Mouse (Mus musculus): ENCODE measurements at regions not wholly inside any gene's neighbourhood (a gene's known extent, or its start where the extent isn't known, plus 50 kb on each side); places are given as distances from the start of the nearest gene placed in this dataset.
A peak's percentile ranks its signal among the peaks of the same experiment; 100 is the strongest.

DNA sequence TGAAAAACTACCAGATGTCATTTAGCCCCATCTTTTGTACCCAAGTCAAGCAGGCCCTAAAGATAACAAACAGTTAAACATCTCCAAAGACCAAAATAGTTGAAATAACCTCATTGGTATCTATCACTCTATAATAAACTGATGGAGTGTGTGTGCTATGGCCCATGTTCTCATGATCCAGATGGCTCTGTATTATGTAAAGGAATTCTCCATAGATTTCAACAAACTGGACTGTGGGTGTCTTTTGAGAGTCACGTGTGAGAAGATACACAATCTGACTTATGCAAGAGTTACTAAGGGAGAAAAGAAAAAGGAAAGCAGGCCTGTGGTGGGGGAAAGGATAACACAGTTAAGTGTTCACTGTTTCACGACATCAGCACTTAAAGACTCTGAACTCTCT is 164.8 kb upstream of the Paip1 start:
- WGBS = 41% methylated on average over 2 of the region's 2 CpGs
- Histone ChIP-seq H3K9me3 (ENCODE audit: control insufficient read depth, low read length) (no peaks in the 10 kb centered on the region), H3K4me3 (ENCODE audit: low read depth, low read length) (no peak overlapping the region), H3K27me3 (replicated peaks; ENCODE audit: control insufficient read depth, insufficient read depth, low read length) (no peaks in the 10 kb centered on the region), H3K36me3 (ENCODE audit: control insufficient read depth, insufficient read depth, low read length) (no peaks in the 10 kb centered on the region), H3K4me1 (replicated peaks; ENCODE audit: control insufficient read depth, insufficient read depth, low read length) (peaks cover 6% of the 10 kb centered on the region; the same call in 1 of the 2 replicates), H3K27ac (ENCODE audit: low read depth) (no peak overlapping the region), H3K9ac (ENCODE audit: low read length) (no peak overlapping the region), H3K4me2 (ENCODE audit: low read length) (no peak overlapping the region)
- ATAC-seq (replicated peaks; ENCODE audit: low FRiP score, low TSS enrichment, low read depth) (no peak), DNase-seq (ENCODE audit: low spot score) (no peak)

DNA sequence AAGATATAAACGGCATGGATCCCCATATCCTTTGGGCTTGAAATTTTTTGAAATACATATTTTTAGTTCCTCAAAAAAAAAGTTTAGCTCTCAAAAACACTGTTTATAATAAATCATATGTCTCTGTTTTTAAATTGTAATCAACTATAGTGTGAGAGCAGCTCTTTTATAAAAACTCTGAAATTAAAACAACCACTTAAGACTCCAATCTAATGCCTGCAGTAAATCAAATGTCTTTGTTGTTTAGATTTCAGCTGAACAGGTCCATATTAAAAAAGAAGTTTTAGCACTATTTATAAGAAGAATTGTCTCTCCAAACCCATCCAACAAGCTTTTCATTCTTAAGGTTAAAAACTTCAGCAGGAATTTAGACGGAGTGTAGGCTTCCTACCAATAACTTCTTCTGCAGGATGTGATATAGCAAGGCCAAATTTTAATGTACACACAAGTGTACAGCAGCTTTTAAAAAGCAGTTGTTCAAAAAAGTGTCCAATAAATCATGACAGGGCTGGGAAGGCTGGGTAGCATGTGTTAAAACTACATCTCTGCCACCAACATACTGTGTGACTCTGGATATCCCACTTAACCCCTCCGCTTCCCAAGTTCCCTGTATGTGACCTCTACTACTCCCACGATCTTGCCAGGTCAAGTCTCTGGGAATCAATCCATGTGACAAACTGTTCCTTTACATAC is 160.6 kb upstream of the Paip1 start:
- Histone ChIP-seq H3K9ac (ENCODE audit: low read length) (no peak overlapping the region), H3K4me1 (replicated peaks; ENCODE audit: control insufficient read depth, insufficient read depth, low read length) (peaks cover 6% of the 10 kb centered on the region; the same call in 1 of the 2 replicates), H3K27me3 (replicated peaks; ENCODE audit: control insufficient read depth, insufficient read depth, low read length) (no peaks in the 10 kb centered on the region), H3K27ac (ENCODE audit: low read depth) (peak overlapping the region; percentile 47; the same call in 1 of the 2 replicates), H3K36me3 (ENCODE audit: control insufficient read depth, insufficient read depth, low read length) (no peaks in the 10 kb centered on the region), H3K4me2 (ENCODE audit: low read length) (peak overlapping the region; percentile 22; the same call in 1 of the 2 replicates), H3K9me3 (ENCODE audit: control insufficient read depth, low read length) (no peaks in the 10 kb centered on the region), H3K4me3 (ENCODE audit: low read depth, low read length) (no peak overlapping the region)
- 38% methylated on average over 4 of the region's 4 CpGs for WGBS
- no peak for DNase-seq (ENCODE audit: low spot score)
- ATAC-seq (replicated peaks; ENCODE audit: low FRiP score, low TSS enrichment, low read depth) = peak; percentile 76

DNA sequence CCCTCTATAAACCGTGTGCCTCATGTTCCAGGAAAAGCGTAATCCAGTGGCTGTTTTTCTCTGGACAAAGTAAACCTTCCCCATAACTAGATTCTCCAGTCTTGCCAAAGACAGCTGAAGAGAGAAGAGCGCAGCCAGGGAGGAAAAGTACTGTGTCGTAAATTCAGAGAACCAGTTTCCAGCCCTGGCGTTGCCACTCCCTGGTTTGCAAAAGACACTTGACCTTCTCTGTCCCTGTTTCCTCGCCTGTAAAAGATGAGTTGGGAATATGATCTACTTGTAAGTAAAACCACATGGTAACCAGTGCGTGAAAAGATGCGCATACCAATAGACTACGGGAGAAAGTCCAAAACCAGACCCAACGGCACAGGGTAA is 160.1 kb upstream of the Paip1 start:
- Histone ChIP-seq H3K27ac (ENCODE audit: low read depth) (peak overlapping the region; percentile 47; the same call in 1 of the 2 replicates), H3K4me2 (ENCODE audit: low read length) (peak overlapping the region; percentile 22), H3K4me3 (ENCODE audit: low read depth, low read length) (no peak overlapping the region), H3K27me3 (replicated peaks; ENCODE audit: control insufficient read depth, insufficient read depth, low read length) (no peaks in the 10 kb centered on the region), H3K36me3 (ENCODE audit: control insufficient read depth, insufficient read depth, low read length) (no peaks in the 10 kb centered on the region), H3K4me1 (replicated peaks; ENCODE audit: control insufficient read depth, insufficient read depth, low read length) (peaks cover 6% of the 10 kb centered on the region; the same call in 1 of the 2 replicates), H3K9ac (ENCODE audit: low read length) (no peak overlapping the region), H3K9me3 (ENCODE audit: control insufficient read depth, low read length) (no peaks in the 10 kb centered on the region)
- ATAC-seq (replicated peaks; ENCODE audit: low FRiP score, low TSS enrichment, low read depth) (no peak), DNase-seq (ENCODE audit: low spot score) (no peak)
- WGBS = 44% methylated on average over 10 of the region's 10 CpGs

DNA sequence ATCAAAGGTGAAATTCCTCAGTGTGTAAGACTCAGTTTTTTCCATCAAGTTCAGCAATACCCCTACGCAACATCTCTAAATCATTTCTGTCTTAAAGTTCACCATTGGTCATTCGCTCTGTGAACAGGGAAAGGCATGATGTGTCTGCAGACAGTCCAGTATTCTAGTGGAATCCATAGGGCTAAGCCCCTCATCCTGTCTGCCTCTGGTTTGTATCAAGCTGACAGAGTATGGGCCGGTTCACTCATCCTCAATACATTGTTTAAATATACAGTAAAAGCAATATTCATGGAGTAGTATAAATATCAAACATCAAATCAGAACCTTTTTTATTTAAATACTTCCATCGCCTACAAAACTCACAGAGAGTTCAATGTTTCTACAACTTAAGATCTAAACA is 152.9 kb upstream of the Paip1 start:
- no peak overlapping the region for H3K27ac ChIP-seq (ENCODE audit: low read depth)
- ATAC-seq (replicated peaks; ENCODE audit: low FRiP score, low TSS enrichment, low read depth) = 0 out of 2 replicates have a peak, but pooled peaks have one; percentile 58
- H3K27me3 ChIP-seq (replicated peaks; ENCODE audit: control insufficient read depth, insufficient read depth, low read length) = no peaks in the 10 kb centered on the region
- H3K4me1 ChIP-seq (replicated peaks; ENCODE audit: control insufficient read depth, insufficient read depth, low read length) = peaks cover 3% of the 10 kb centered on the region; the same call in 1 of the 2 replicates
- no peaks in the 10 kb centered on the region for H3K9me3 ChIP-seq (ENCODE audit: control insufficient read depth, low read length)
- no peak overlapping the region for H3K9ac ChIP-seq (ENCODE audit: low read length)
- H3K4me3 ChIP-seq (ENCODE audit: low read depth, low read length) = no peak overlapping the region
- H3K4me2 ChIP-seq (ENCODE audit: low read length) = no peak overlapping the region
- no peak for DNase-seq (ENCODE audit: low spot score)
- no peaks in the 10 kb centered on the region for H3K36me3 ChIP-seq (ENCODE audit: control insufficient read depth, insufficient read depth, low read length)
- 35% methylated on average over 4 of the region's 4 CpGs for WGBS

DNA sequence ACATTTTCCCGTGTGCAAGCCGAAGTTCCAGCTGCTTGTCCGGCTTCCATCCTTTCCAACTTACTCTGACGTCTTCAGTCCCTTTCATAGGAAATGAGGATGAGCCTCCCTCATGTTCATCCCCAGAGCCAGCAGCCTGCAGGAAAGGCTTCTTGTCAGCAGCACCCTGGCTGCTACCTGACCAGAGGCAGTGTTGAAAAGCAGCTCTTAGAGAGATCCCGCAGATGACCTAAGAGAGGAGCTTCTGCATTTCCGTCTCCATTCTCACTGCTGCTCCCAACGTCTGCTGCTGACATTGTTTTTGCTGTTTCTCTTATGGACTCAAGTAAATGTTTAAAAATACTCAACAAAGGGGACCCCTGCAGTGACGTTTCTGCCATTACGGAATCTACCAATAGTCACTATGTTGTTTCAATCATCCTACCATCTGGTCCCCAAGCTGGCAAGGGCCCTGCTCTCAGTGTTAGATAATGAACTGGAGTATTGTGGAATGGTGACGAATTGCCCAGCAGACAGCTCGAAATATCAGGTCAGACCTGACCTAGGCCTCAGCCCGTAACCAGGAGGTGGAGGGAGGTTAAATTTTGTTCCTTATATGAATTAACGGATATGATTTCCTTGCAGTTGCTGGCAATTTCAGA is 151.0 kb upstream of the Paip1 start:
- Histone ChIP-seq H3K9me3 (ENCODE audit: control insufficient read depth, low read length) (no peaks in the 10 kb centered on the region), H3K4me2 (ENCODE audit: low read length) (no peak overlapping the region), H3K9ac (ENCODE audit: low read length) (no peak overlapping the region), H3K36me3 (ENCODE audit: control insufficient read depth, insufficient read depth, low read length) (no peaks in the 10 kb centered on the region), H3K27me3 (replicated peaks; ENCODE audit: control insufficient read depth, insufficient read depth, low read length) (no peaks in the 10 kb centered on the region), H3K4me3 (ENCODE audit: low read depth, low read length) (no peak overlapping the region), H3K4me1 (replicated peaks; ENCODE audit: control insufficient read depth, insufficient read depth, low read length) (peaks cover 3% of the 10 kb centered on the region; the same call in 1 of the 2 replicates), H3K27ac (ENCODE audit: low read depth) (no peak overlapping the region)
- 63% methylated on average over 13 of the region's 13 CpGs for whole genome bisulfite sequencing
- no peak for ATAC-seq (replicated peaks; ENCODE audit: low FRiP score, low TSS enrichment, low read depth)
- DNase-seq (ENCODE audit: low spot score) = no peak

DNA sequence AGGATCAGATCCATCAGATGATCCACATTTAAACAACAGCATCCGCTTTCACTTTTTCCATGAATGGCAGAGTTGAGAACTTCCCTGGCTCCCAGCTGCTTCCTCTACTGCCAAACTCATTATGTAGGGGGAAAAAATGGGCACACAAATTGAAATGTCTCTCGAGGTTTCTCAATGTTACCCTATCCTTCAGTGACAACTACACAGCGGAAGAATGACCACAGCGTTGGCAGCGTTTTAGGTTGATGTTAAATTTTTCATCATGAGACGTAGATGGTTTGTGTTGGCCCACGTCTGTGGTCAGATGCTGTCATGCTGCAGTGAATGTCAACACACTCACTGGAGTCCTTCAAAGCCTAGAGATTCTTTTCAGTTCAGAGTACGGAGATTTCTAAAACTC is 149.0 kb upstream of the Paip1 start:
- DNase-seq (ENCODE audit: low spot score) (no peak), ATAC-seq (replicated peaks; ENCODE audit: low FRiP score, low TSS enrichment, low read depth) (no peak)
- Histone ChIP-seq H3K9me3 (ENCODE audit: control insufficient read depth, low read length) (no peaks in the 10 kb centered on the region), H3K9ac (ENCODE audit: low read length) (no peak overlapping the region), H3K4me3 (ENCODE audit: low read depth, low read length) (no peak overlapping the region), H3K4me1 (replicated peaks; ENCODE audit: control insufficient read depth, insufficient read depth, low read length) (peaks cover 3% of the 10 kb centered on the region; the same call in 1 of the 2 replicates), H3K27me3 (replicated peaks; ENCODE audit: control insufficient read depth, insufficient read depth, low read length) (no peaks in the 10 kb centered on the region), H3K4me2 (ENCODE audit: low read length) (no peak overlapping the region), H3K36me3 (ENCODE audit: control insufficient read depth, insufficient read depth, low read length) (no peaks in the 10 kb centered on the region), H3K27ac (ENCODE audit: low read depth) (no peak overlapping the region)
- WGBS = 92% methylated on average over 8 of the region's 8 CpGs

DNA sequence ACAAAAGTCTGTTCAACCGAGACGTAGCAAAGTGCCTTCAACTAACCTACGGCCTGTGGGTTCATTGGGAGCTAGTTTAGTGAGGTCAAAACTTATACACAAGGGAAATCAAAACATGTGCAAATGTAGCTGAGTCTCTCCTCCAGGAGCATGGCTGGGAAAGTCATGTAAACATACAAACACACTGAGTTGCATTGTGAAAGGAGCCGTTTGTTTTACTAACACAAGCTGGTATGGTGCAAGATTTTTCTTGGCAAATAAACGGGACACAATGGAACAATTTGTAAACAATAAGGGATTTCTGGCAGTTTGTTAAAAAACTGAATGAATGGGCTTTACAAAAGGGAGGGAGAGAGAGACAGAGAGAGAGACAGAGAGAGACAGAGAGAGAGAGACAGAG is 147.8 kb upstream of the Paip1 start:
- no peak for ATAC-seq (replicated peaks; ENCODE audit: low FRiP score, low TSS enrichment, low read depth)
- H3K4me1 ChIP-seq (replicated peaks; ENCODE audit: control insufficient read depth, insufficient read depth, low read length) = no peaks in the 10 kb centered on the region
- no peak for DNase-seq (ENCODE audit: low spot score)
- H3K4me2 ChIP-seq (ENCODE audit: low read length) = no peak overlapping the region
- H3K9ac ChIP-seq (ENCODE audit: low read length) = no peak overlapping the region
- H3K4me3 ChIP-seq (ENCODE audit: low read depth, low read length) = no peak overlapping the region
- no peaks in the 10 kb centered on the region for H3K27me3 ChIP-seq (replicated peaks; ENCODE audit: control insufficient read depth, insufficient read depth, low read length)
- WGBS = 72% methylated on average over 5 of the region's 5 CpGs
- H3K9me3 ChIP-seq (ENCODE audit: control insufficient read depth, low read length) = no peaks in the 10 kb centered on the region
- no peak overlapping the region for H3K27ac ChIP-seq (ENCODE audit: low read depth)
- H3K36me3 ChIP-seq (ENCODE audit: control insufficient read depth, insufficient read depth, low read length) = no peaks in the 10 kb centered on the region

DNA sequence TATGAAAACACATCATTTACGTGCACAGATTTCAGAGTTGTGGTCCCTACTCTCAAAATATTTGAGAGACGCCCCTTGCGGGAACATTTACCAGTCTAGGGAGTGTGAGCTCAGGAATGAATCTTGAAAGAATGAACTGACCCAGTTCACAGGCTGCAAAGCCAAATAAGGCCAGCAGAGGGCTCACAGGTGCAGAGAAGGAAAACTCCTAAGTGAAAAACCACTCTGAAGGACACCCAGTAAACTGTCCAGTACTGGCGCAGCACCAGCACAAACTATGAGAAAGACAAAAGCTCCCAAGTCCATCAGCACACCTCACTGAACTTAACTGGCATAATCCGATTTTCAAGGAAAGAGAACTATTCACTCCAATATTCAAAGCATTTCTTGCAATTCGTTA is 145.0 kb upstream of the Paip1 start:
- H3K27me3 ChIP-seq (replicated peaks; ENCODE audit: control insufficient read depth, insufficient read depth, low read length) = no peaks in the 10 kb centered on the region
- ATAC-seq (replicated peaks; ENCODE audit: low FRiP score, low TSS enrichment, low read depth) = 0 out of 2 replicates have a peak, but pooled peaks have one; percentile 32
- H3K36me3 ChIP-seq (ENCODE audit: control insufficient read depth, insufficient read depth, low read length) = no peaks in the 10 kb centered on the region
- peak; percentile 80 for DNase-seq (ENCODE audit: low spot score)
- no peak overlapping the region for H3K4me2 ChIP-seq (ENCODE audit: low read length)
- WGBS = 54% methylated on average over 6 of the region's 6 CpGs
- no peak overlapping the region for H3K4me3 ChIP-seq (ENCODE audit: low read depth, low read length)
- H3K9me3 ChIP-seq (ENCODE audit: control insufficient read depth, low read length) = no peaks in the 10 kb centered on the region
- H3K9ac ChIP-seq (ENCODE audit: low read length) = no peak overlapping the region
- no peak overlapping the region for H3K27ac ChIP-seq (ENCODE audit: low read depth)
- no peaks in the 10 kb centered on the region for H3K4me1 ChIP-seq (replicated peaks; ENCODE audit: control insufficient read depth, insufficient read depth, low read length)

DNA sequence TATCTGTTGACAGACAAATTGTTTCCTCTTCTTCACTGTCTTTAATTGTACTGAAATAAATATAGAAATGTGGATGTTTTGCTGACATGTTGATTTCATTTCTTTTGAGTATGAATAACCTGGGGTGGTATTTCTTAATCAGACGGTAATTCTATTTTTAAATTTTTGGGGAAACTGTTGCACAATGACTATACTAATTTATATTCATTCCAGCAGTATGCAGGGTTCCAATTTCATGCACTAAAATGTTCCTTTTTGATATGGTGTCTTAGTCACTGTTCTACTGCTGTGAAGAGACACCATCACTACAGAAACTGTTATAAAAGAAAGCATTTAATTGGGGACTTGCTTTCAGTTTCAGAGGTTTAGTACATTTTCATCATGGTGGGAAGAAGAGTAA is 119.2 kb upstream of the Paip1 start:
- H3K4me1 ChIP-seq (replicated peaks; ENCODE audit: control insufficient read depth, insufficient read depth, low read length) = no peaks in the 10 kb centered on the region
- H3K4me2 ChIP-seq (ENCODE audit: low read length) = no peak overlapping the region
- no peaks in the 10 kb centered on the region for H3K9me3 ChIP-seq (ENCODE audit: control insufficient read depth, low read length)
- no peak overlapping the region for H3K9ac ChIP-seq (ENCODE audit: low read length)
- H3K27ac ChIP-seq (ENCODE audit: low read depth) = no peak overlapping the region
- H3K4me3 ChIP-seq (ENCODE audit: low read depth, low read length) = no peak overlapping the region
- H3K27me3 ChIP-seq (replicated peaks; ENCODE audit: control insufficient read depth, insufficient read depth, low read length) = no peaks in the 10 kb centered on the region
- ATAC-seq (replicated peaks; ENCODE audit: low FRiP score, low TSS enrichment, low read depth) (no peak), DNase-seq (ENCODE audit: low spot score) (no peak)
- no peaks in the 10 kb centered on the region for H3K36me3 ChIP-seq (ENCODE audit: control insufficient read depth, insufficient read depth, low read length)
- 100% methylated on average over 1 of the region's 1 CpGs for WGBS

All from intestine, embryonic 14.5 days (tissue).